Mouse (Mus musculus) intestine, embryonic 14.5 days (tissue): ENCODE measurements around the gene Baiap2. TPM values are rescaled to one million over a fixed set of nuclear protein-coding genes. Genes with fewer than 3 reads are reported as not detected.

Experiments used
- ATAC-seq: fragments of 200-750 bp; cut with Nextera tagmentation; replicated peaks from 2 replicates; pipeline ENCODE4 v1.8.0; 2017; ENCODE audit warnings: low read depth, moderate number of reproducible peaks, moderate TSS enrichment, moderate library complexity; ENCODE audit not compliant: low FRiP score, low TSS enrichment
- DNase-seq: peaks from one replicate; pipeline ENCODE4 v3.0.0-alpha.2; 2018; ENCODE audit warnings: low spot score
- H3K27ac ChIP-seq: fragments of 300-500 bp; sonication (generic); 2 replicates; pipeline ENCODE4 v1.5.1; 2014; ENCODE audit warnings: low read depth, mild to moderate bottlenecking, control low read depth
- H3K27me3 ChIP-seq: fragments of 300-500 bp; sonication (generic); replicated peaks from 2 replicates; pipeline ENCODE4 v1.6.1; 2014; ENCODE audit warnings: low read length, control low read depth; ENCODE audit not compliant: control insufficient read depth, insufficient read depth
- H3K36me3 ChIP-seq: fragments of 300-500 bp; sonication (generic); 2 replicates; pipeline ENCODE4 v1.6.1; 2014; ENCODE audit warnings: low read length, control low read depth; ENCODE audit not compliant: control insufficient read depth, insufficient read depth
- H3K4me1 ChIP-seq: fragments of 300-500 bp; sonication (generic); replicated peaks from 2 replicates; pipeline ENCODE4 v1.6.1; 2014; ENCODE audit warnings: low read length, control low read depth, mixed read lengths; ENCODE audit not compliant: control insufficient read depth, insufficient read depth
- H3K4me2 ChIP-seq: fragments of 300-500 bp; sonication (generic); 2 replicates; pipeline ENCODE4 v1.6.1; 2014; ENCODE audit warnings: low read length
- H3K4me3 ChIP-seq: fragments of 300-500 bp; sonication (generic); 2 replicates; pipeline ENCODE4 v1.5.1; 2014; ENCODE audit warnings: low read depth, low read length, control low read depth, mixed read lengths
- H3K9ac ChIP-seq: fragments of 300-500 bp; sonication (generic); 2 replicates; pipeline ENCODE4 v1.6.1; 2014; ENCODE audit warnings: mild to moderate bottlenecking, low read length
- H3K9me3 ChIP-seq: fragments of 300-500 bp; sonication (generic); 2 replicates; pipeline ENCODE4 v1.6.1; 2016; ENCODE audit warnings: low read length, control low read depth; ENCODE audit not compliant: control insufficient read depth
- WGBS: fragments of 180-500 bp; shearing (Covaris S2); extraction: QIAGEN DNeasy Blood & Tissue Kit; methylation state at CpG from one replicate; pipeline ENCODE4 v1.1.7; 2014; 5-methylcytosine and 5-hydroxymethylcytosine counted together
- polyA plus RNA-seq: library from polyadenylated mRNA; unstranded; fragments of >200 nt; fragmentation: Nextera tagmentation; extraction: Ambion mirVana; gene quantifications from 2 replicates; pipeline ENCODE4 v1.2.1, GENCODE M21; 2014

Gene Baiap2
- polyA plus RNA-seq, 1 experiment from 2014 or later, result 15.2 TPM

- Histone ChIP-seq H3K9me3 (no peaks in the 10 kb centered on the region), H3K36me3 (no peaks in the 10 kb centered on the region), H3K4me2 (peak within 1 kb of the TSS; percentile 93), H3K27ac (no peak within 1 kb of the TSS), H3K4me3 (peak within 1 kb of the TSS; percentile 55), H3K4me1 (peaks cover 24% of the 10 kb centered on the region), H3K9ac (peak within 1 kb of the TSS; percentile 42), H3K27me3 (peaks cover 29% of the 10 kb centered on the region)
- 1% methylated on average over 53 of the region's 63 CpGs for WGBS
- DNase-seq, result peak; percentile 75
- no peak for ATAC-seq
Observed at GRCm38 (mm10) chr11:120046553-120047191, 104.1 kb downstream of the Baiap2 start, which contains the start of gene Aatk. Aatk (minus strand) TSS chr11:120047167.

- peaks cover 27% of the 10 kb centered on the region for H3K4me1 ChIP-seq
- ATAC-seq (peak; percentile 21; the same call in 1 of the 2 replicates), DNase-seq (no peak)
- WGBS, result 17% methylated on average over 23 of the region's 23 CpGs
- H3K9me3 ChIP-seq, result no peaks in the 10 kb centered on the region
- peaks cover 29% of the 10 kb centered on the region for H3K27me3 ChIP-seq
- no peaks in the 10 kb centered on the region for H3K36me3 ChIP-seq
- peak overlapping the region; percentile 42 for H3K9ac ChIP-seq
- no peak overlapping the region for H3K27ac ChIP-seq
- H3K4me2 ChIP-seq, result peak overlapping the region; percentile 93
- H3K4me3 ChIP-seq, result peak overlapping the region; percentile 55
Observed at GRCm38 (mm10) chr11:120047531-120048251, 105.1 kb downstream of the Baiap2 start.

GRCm38 (mm10) chr11:120048252-120048556 lies 105.6 kb downstream of the Baiap2 start:
- ATAC-seq, result peak; percentile 34; the same call in 1 of the 2 replicates
- peak overlapping the region; percentile 93 for H3K4me2 ChIP-seq
- peaks cover 29% of the 10 kb centered on the region for H3K27me3 ChIP-seq
- peaks cover 27% of the 10 kb centered on the region for H3K4me1 ChIP-seq
- H3K27ac ChIP-seq, result no peak overlapping the region
- 8% methylated on average over 22 of the region's 23 CpGs for WGBS
- H3K9ac ChIP-seq, result no peak overlapping the region
- no peaks in the 10 kb centered on the region for H3K9me3 ChIP-seq
- H3K36me3 ChIP-seq, result no peaks in the 10 kb centered on the region
- no peak for DNase-seq
- H3K4me3 ChIP-seq, result 0 out of 2 replicates have a peak overlapping the region, but pooled peaks have one; percentile 55

- no peak overlapping the region for H3K9ac ChIP-seq
- no peak overlapping the region for H3K4me2 ChIP-seq
- H3K27me3 ChIP-seq, result peaks cover 29% of the 10 kb centered on the region
- no peaks in the 10 kb centered on the region for H3K9me3 ChIP-seq
- H3K27ac ChIP-seq, result no peak overlapping the region
- no peaks in the 10 kb centered on the region for H3K36me3 ChIP-seq
- 80% methylated on average over 8 of the region's 8 CpGs for WGBS
- no peak for DNase-seq
- ATAC-seq, result no peak
- H3K4me3 ChIP-seq, result no peak overlapping the region
- H3K4me1 ChIP-seq, result peaks cover 27% of the 10 kb centered on the region
Observed at GRCm38 (mm10) chr11:120049067-120049466, 106.5 kb downstream of the Baiap2 start.

- Histone ChIP-seq H3K36me3 (no peaks in the 10 kb centered on the region), H3K9ac (no peak overlapping the region), H3K27ac (no peak overlapping the region), H3K4me1 (peaks cover 27% of the 10 kb centered on the region), H3K27me3 (peaks cover 23% of the 10 kb centered on the region), H3K9me3 (no peaks in the 10 kb centered on the region), H3K4me3 (no peak overlapping the region), H3K4me2 (no peak overlapping the region; the same call in 1 of the 2 replicates)
- ATAC-seq, result peak; percentile 4; the same call in 1 of the 2 replicates
- no peak for DNase-seq
- 37% methylated on average over 14 of the region's 14 CpGs for WGBS
Observed at GRCm38 (mm10) chr11:120051124-120051811, 108.7 kb downstream of the Baiap2 start.

GRCm38 (mm10) chr11:120052274-120052673 lies 109.7 kb downstream of the Baiap2 start:
- Histone ChIP-seq H3K9ac (no peak overlapping the region), H3K4me1 (peaks cover 25% of the 10 kb centered on the region), H3K4me3 (no peak overlapping the region), H3K4me2 (no peak overlapping the region), H3K36me3 (no peaks in the 10 kb centered on the region), H3K9me3 (no peaks in the 10 kb centered on the region), H3K27me3 (peaks cover 18% of the 10 kb centered on the region), H3K27ac (no peak overlapping the region)
- DNase-seq, result no peak
- ATAC-seq, result no peak
- WGBS, result 54% methylated on average over 9 of the region's 9 CpGs

- no peak for DNase-seq
- Histone ChIP-seq H3K27me3 (0 out of 2 replicates have a peak, but pooled peaks cover 2% of the 10 kb centered on the region), H3K9me3 (no peaks in the 10 kb centered on the region), H3K9ac (no peak overlapping the region), H3K27ac (no peak overlapping the region), H3K36me3 (no peaks in the 10 kb centered on the region), H3K4me1 (peaks cover 14% of the 10 kb centered on the region), H3K4me2 (no peak overlapping the region), H3K4me3 (no peak overlapping the region)
- 74% methylated on average over 4 of the region's 4 CpGs for WGBS
- ATAC-seq, result no peak
Observed at GRCm38 (mm10) chr11:120053846-120054245, 111.3 kb downstream of the Baiap2 start.

- H3K9ac ChIP-seq, result no peak overlapping the region
- DNase-seq, result no peak
- no peaks in the 10 kb centered on the region for H3K9me3 ChIP-seq
- no peaks in the 10 kb centered on the region for H3K36me3 ChIP-seq
- H3K27ac ChIP-seq, result no peak overlapping the region
- peaks cover 15% of the 10 kb centered on the region for H3K4me1 ChIP-seq
- H3K4me3 ChIP-seq, result no peak overlapping the region
- no peak for ATAC-seq
- no peak overlapping the region for H3K4me2 ChIP-seq
- no peaks in the 10 kb centered on the region for H3K27me3 ChIP-seq
- 81% methylated on average over 12 of the region's 12 CpGs for WGBS
Observed at GRCm38 (mm10) chr11:120055953-120056732, 113.6 kb downstream of the Baiap2 start.
